Mouse (Mus musculus): Measurements from ENCODE around the gene Efcab14.

Gene Efcab14

DNA sequence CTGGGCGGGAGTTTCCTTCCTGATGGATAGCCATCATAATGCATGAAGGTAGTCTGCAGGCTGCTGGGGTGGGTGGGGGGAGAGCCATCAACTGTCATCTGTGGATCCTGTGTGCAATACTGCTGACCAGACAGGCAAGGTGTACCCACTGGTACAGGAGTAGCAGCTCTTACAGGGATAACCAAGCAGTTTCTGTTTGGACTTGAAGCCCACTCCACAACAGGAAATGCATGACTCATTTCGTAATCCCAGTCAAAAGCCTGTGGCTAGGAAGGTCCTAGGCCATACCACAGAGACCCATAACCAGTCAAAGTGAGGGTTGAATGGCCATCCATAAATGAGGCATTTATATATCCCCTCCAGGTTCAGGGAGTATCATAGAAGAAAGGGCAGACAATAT lies 40.1 kb downstream of the Efcab14 start:
- no peak for DNase-seq (ENCODE audit: low spot score in 2 of 2)

DNA sequence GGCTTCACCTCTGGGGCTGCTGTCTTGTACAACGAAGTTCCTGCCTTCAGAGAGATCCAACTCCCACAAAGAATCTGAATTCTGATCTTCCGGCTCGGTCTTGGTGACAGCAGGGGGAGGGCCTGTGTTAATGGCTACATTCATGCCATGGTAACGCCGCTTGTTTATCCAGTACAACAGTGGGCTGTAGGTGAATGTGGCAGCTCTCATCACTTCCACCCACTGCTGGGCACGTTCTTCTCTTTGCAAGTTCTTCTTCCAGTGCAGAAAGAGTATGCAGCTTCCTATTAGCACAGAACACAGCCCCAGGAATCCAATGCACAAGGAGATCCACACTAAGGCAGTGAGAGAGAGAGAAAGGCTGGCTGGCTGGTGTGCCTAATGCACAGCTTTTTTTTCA lies 42.7 kb downstream of the Efcab14 start:
- DNase-seq (ENCODE audit: low spot score in 2 of 2): no peak

DNA sequence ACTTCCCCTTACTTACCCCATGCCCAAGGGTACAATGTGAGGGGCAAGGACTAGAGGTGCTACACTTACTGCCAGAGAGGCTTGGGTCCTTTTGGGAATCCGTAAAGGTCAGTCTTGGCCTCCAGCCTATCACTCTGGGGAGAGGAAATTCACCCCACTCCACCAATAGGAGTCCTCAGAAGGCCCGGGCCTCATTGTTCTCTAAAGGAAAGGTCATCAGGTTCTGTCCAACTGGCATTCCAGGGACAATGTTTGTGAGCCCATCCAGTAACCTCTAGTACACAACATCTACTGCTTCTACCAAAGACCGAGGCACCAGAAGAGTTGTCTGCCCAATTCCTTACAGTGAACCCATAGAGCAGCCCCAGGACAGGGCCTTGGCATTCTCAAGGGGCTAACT lies 43.4 kb downstream of the Efcab14 start, which contains the start of gene Tex38:
Tex38 (minus strand) TSS at position 101 of the 400 bp plus-strand sequence.
- no peak for DNase-seq (ENCODE audit: low spot score in 2 of 2)

DNA sequence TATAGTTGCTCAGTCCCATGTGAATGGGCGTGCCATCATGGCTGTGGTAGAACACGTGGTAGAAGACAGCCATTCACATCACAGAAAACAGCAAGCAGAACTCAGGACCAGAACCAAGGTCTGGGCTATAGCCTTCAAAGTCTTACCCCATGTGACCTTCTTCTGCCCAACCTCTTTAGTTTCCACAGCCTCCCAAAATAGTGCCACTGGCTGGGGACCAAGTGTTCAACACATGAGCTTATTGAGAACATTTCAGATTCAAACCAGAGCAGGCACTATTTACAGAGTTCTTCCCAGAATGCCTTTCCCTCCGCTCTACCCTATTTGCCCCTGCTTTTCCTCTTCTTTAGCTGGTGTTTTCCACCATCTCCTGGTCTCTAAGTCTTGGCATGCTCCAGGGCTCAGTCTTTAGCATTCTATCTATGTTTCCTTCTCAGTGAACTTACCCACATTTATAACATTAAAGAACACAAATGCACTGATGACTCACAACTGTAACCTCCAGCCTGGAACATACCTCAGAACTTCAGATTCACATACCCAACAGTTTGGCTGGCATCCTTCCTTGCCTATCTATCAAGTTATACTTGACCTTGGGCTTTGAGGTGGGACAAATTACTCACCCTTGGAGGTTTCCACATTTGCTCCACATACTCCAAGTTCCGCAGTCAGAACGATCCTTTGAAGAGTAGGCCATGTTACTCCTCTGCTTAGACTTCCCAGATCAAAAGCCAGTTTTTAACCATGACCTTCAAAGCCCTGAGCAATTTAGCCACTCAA lies 44.7 kb downstream of the Efcab14 start:
- DNase-seq (ENCODE audit: low spot score in 2 of 2): peak in 1 of 2 experiments; percentile 13

DNA sequence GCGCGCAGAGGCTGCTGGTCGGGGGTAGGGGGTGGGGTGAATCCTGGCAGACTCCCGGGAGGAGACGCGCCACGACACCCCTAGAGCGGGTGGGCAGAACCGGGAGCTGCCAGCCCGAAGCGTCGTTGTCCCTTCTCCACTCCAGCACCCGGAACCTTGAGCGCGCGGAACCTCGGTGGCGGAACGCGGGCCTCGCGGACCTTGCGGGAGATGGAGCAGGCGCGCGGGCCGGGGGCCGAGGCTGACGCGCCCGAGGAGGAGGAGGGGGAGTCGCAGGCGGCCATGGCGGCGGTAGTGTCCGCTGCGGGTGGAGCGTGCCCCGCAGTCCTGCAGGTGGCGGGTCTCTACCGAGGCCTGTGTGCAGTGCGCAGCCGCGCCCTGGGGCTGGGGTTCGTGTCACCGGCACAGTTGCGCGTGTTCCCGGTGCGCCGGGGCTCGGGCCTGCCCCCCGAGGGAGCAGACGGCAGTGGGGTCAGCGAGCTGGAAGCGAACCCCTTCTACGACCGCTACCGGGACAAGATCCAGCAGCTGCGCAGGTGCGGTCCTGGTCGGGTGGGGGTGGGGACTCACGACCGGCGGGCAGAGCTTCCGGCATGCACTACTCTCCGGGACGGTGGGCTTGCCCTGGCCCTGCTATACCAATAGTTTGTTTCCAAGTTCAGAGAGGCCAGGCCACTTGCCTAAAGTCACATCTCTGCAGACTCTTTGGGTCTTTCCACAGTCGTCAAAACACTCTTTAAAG lies 47.4 kb downstream of the Efcab14 start, which contains the start of gene Atpaf1:
Atpaf1 (plus strand) TSS at position 44 of the 742 bp plus-strand sequence.
- peak; percentile 65 to 67 for DNase-seq (ENCODE audit: low spot score in 2 of 2)

DNA sequence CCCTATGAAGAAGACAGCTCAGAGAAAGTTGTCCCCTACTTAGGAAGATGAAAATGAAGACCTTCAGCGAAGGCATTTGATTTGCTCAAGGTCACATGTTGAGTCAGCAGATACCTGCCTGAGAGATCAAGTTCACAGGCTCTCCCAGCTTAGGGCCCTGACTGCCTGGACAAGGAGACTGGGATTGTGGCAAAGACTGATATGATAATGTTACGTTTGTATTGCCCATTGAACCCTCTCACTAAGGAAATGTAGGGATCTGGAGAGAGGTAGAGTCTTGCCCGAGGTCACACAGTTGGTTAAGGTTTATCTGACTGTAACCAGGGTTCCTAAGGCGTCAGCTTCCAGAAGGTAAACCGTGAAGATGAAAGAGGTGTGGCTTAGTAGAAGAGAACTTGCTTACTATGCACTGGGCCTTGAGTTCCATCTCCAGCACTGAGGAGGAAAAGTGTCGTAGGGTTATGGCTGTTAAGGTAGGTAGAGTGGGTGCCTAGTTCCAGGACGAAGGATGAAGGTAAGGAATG lies 48.0 kb downstream of the Efcab14 start:
- no peak for DNase-seq (ENCODE audit: low spot score in 2 of 2)

DNA sequence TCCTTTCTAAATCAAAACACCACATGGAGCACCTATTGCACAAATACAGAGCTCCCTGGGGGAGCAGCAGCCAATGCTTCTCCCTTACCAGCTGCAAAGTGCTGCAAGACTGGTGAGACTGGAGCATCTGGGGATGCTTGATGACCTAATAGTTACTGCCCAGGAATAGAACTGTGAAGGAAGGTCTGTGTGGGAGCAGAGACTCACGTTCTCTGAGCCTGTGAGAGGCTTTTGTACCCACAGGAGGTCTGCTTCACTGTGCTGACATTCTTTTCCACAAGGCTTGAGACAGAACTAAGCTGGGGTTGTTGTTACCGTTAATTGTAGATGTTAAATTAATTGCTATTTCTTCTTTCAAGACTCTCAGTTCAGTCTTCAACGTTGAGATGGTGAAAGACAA lies 53.3 kb downstream of the Efcab14 start:
- no peak for DNase-seq (ENCODE audit: low spot score in 2 of 2)

DNA sequence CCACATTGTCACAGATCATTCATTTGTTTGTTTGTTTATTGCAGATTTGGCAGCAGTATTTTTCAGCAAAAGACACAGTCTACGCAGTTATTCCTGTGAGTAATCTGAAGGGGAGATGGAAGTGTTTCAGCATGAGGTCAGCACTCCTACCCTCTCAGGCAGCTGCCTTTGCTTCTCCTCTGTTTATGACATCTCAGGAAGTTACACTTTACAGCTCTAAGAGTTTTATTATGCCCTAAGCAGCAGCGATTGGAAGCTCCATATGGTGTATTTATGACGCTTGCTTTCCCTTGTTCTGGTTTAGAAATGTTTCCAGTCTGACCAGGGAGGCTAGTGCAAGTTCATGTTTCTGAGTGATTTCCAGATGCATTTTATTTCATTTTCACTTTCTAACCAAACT lies 57.8 kb downstream of the Efcab14 start:
- no peak for DNase-seq (ENCODE audit: low spot score in 2 of 2)

DNA sequence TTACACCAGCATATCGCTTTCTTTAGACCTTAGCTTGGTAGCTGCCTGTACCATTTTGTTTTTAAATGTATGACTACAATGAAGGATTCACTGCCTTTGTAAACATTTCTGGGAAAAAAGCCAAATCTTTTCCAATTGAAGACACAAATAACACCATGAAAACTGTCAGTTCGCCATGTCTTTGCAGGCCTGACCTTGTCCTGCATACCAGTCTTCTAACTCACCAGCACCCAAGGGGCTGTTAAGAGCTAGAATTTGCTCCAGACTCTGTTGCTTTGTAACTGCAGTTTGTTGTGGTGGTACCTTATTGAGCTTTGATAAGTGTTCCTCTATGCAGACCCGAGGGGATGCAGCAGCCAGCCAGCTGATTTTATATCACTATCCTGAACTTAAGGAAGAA lies 62.4 kb downstream of the Efcab14 start:
- DNase-seq (ENCODE audit: low spot score in 2 of 2): no peak

DNA sequence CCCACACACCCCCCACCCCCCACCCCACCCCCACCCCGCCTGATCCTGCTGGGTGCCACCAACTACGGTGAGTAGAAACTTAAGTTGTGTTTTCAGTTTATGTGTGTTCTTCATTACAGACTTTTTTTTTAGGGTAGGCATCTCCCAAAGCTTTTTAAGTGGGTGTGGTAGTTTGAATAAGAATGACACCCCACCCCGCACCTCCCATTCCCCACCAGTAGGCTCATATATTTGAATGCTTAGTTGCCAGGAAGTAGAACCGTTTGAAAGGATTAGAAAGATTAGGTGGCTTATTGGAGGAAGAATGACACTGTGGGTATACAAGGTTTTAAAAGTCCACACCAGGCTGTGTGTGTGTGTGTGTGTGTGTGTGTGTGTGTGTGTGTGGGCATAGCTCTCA lies 74.8 kb downstream of the Efcab14 start:
- no peak for DNase-seq (ENCODE audit: low spot score in 2 of 2)

DNA sequence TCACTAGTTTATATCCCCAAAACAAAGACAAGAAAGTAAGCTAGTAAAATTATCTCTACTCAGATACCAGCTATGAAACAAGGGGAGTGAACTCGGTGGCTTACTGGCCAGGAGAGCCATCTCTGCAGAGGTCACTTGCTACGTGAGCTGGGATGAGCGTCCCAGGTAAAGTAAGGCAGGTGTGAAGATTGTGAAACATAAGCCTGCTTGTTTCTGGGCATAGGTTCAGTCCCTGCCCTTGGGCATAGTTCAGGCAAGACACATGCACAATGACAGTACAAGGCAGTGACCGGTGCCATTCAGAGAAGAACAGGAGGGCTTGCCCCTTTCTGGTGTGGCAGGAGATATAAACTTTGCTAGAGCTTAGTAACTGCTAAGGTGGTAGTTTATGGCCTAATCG lies 78.1 kb downstream of the Efcab14 start:
- no peak for DNase-seq (ENCODE audit: low spot score in 2 of 2)

DNA sequence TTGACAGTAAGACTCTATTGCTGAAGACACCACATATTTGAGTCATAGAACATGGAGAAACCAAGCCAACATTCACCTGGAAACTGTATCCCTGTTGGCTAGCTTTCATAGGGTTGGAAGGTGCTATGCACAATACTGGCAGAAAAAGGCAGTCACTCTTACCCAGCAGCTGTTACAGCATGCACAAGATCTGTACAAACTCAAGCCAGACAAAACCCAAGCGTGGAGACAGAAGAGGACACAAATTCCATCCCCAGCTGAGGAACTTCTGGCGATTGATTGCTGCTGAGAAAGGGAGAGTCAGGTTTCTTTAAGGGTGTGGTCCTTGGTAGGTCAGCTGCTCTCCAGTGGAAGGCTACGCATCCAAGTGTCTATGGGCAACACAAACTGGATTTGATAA lies 82.7 kb downstream of the Efcab14 start:
- no peak for DNase-seq (ENCODE audit: low spot score in 2 of 2)

DNA sequence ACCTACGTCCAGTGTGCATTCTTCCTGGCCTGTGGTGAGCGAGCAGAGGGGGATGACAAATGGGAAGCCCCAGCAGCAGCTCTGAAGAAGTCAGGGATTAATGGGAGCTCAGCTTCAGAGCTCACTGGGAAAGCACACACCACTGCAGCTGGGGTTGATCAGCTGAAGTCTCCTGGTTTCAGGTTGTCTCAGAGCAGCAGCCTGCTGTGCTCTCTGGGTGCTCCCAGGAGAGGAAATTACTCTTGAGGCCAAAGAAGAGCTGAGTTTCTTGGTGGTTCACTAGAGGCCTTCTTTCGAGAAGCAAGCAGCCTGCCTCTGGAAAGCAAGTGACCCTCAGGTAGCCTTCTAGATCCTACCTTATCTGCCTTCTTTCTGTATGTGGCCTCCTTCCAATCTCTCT lies 83.4 kb downstream of the Efcab14 start:
- no peak for DNase-seq (ENCODE audit: low spot score in 2 of 2)

DNA sequence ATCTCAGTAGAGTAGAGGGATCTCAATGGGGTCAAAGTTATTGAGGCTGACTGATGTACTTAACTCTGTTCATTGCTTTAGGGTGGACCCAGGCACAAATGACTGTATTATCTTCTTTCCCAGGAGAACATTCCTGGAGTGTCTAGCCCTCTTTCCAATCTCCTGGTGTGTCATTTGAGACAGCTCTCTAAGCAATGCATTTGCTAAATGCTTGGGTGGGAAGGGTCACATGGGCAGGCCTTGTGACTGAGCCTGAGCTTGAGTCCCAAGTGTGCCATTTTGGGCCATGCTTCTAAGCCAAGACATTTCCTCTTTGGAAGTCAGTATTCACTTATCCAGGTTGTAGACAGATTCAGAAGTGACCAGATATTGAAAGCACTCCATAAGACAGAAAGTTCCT lies 83.9 kb downstream of the Efcab14 start:
- DNase-seq (ENCODE audit: low spot score in 2 of 2): no peak

DNA sequence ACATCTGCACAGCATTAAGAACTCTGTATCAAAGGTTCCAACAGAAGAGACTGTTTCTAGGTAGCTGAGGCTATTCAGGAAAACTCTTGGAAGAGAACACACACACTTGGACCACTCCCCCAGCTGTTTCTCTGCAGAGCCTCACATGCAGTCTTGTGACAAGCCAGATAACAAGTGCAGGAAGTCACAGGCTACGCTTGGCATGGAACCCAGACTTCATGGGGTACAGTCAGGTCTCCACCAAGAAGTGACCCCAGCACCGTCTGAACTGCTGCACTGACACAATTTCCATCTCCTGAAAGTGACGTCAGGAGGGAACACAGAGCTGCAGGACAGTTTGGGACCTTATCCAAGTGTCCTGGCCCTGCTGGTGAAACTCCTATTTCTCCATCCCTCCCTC lies 84.4 kb downstream of the Efcab14 start:
- peak; percentile 40 to 51 for DNase-seq (ENCODE audit: low spot score in 2 of 2)

DNA sequence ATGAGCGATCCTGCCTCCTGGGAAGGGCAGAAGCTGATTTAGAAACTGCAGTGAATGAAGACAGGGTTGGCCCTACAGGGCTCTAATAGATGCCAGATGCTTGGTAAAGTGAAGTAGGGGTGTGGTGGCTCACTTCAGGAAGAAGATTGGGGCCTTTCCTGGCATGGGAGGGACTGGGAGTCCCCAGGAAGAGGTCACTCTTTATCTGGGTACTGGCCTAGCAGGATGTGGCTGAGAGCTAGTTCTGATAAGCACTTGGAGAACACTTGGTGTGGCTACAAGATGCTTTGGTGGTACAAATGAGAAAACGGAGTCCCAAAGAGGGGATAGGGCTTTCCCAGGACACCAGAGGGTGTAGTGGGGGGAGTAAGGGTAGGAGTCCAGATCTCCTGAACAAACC lies 86.6 kb downstream of the Efcab14 start:
- DNase-seq (ENCODE audit: low spot score in 2 of 2): no peak

DNA sequence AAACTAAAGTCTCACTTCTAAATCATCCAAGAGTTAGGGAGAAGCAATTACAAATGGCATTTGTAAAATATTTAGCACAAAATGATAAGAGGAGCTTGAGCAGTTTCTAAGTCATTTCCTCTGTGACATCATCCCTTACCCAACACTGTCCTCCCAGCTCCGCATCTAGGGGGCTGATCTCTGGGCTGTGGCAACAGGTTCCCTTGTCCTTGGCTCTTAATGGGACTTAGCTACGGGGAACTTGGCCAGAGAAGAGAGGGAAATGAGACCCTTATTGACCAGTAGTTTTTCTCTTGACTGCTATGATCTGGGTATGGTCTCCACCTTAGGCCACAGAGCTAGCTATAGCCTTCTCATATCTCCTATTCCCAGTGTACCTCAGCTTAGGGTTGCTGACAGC lies 87.7 kb downstream of the Efcab14 start:
- no peak for DNase-seq (ENCODE audit: low spot score in 2 of 2)

Data from heart, adult 9 months (tissue).